Mouse (Mus musculus): Measurements from ENCODE around the gene Lce1a1. TPM values are rescaled to one million over a fixed set of nuclear protein-coding genes. Genes with fewer than 3 reads are reported as not detected.

The Lce1a1 gene
- total RNA-seq (2023) = not detected

GRCm38 (mm10) chr3:92648207-92648606 lies at the start of gene Lce1a1:
Gene Lce1a1 (minus strand): TSS chr3:92648307.

GRCm38 (mm10) chr3:92687110-92687509 lies 39.0 kb upstream of the Lce1a1 start, which contains the start of gene Lce1d:
Gene Lce1d (minus strand): TSS chr3:92687210.

GRCm38 (mm10) chr3:92678947-92679346 lies 30.8 kb upstream of the Lce1a1 start, which contains the start of gene Lce1c:
Gene Lce1c (plus strand): TSS chr3:92679247.

GRCm38 (mm10) chr3:92670215-92670614 lies 22.1 kb upstream of the Lce1a1 start, which contains the start of gene Lce1a2:
Gene Lce1a2 (minus strand): TSS chr3:92670315.

GRCm38 (mm10) chr3:92656826-92657225 lies 8.7 kb upstream of the Lce1a1 start, which contains the start of gene Lce1b:
Gene Lce1b (minus strand): TSS chr3:92656926.

GRCm38 (mm10) chr3:92621560-92621959 lies 26.5 kb downstream of the Lce1a1 start, which contains the start of gene Lce6a:
Gene Lce6a (minus strand): TSS chr3:92621660.

GRCm38 (mm10) chr3:92607392-92607791 lies 40.7 kb downstream of the Lce1a1 start, which contains the start of gene 2210017I01Rik:
Gene 2210017I01Rik (minus strand): TSS chr3:92607492.

Other genes with a start within 250 kb of the Lce1a1 start
- gene Sprr2i, start 240.3 kb downstream of the Lce1a1 start, total RNA-seq (2023) = not detected
- not detected for gene Sprr2j-ps, start 230.2 kb downstream of the Lce1a1 start, total RNA-seq (2023)
- gene Gm9774, start 218.9 kb downstream of the Lce1a1 start, total RNA-seq (2023) = 1 to 10 TPM in 1 of 2 experiments, under 1 TPM in 1; 0.53 to 1.4 TPM
- not detected for gene Sprr2k, start 215.7 kb downstream of the Lce1a1 start, total RNA-seq (2023)
- not detected for gene Sprr1b, start 209.5 kb downstream of the Lce1a1 start, total RNA-seq (2023)
- gene Sprr3, start 189.6 kb downstream of the Lce1a1 start, total RNA-seq (2023) = not detected
- not detected for gene Sprr1a, start 162.4 kb downstream of the Lce1a1 start, total RNA-seq (2023)
- gene Sprr4, start 147.8 kb downstream of the Lce1a1 start, total RNA-seq (2023) = not detected
- gene 2310046K23Rik, start 113.8 kb downstream of the Lce1a1 start, total RNA-seq (2023) = not detected
- not detected for gene Ivl, start 74.6 kb downstream of the Lce1a1 start, total RNA-seq (2023)
- not detected for gene Smcp, start 59.3 kb downstream of the Lce1a1 start, total RNA-seq (2023)
- gene 2210017I01Rik, start 40.8 kb downstream of the Lce1a1 start, total RNA-seq (2023) = not detected
- gene Lce6a, start 26.6 kb downstream of the Lce1a1 start, total RNA-seq (2023) = not detected
- not detected for gene Lce1b, start 8.6 kb upstream of the Lce1a1 start, total RNA-seq (2023)
- not detected for gene Lce1a2, start 22.0 kb upstream of the Lce1a1 start, total RNA-seq (2023)
- gene Lce1c, start 30.9 kb upstream of the Lce1a1 start, total RNA-seq (2023) = not detected
- gene Lce1d, start 38.9 kb upstream of the Lce1a1 start, total RNA-seq (2023) = not detected
- gene Lce1e, start 60.8 kb upstream of the Lce1a1 start, total RNA-seq (2023) = not detected
- not detected for gene Lce1f, start 72.0 kb upstream of the Lce1a1 start, total RNA-seq (2023)
- not detected for gene Gm38119, start 90.8 kb upstream of the Lce1a1 start, total RNA-seq (2023)
- gene Lce1g, start 104.0 kb upstream of the Lce1a1 start, total RNA-seq (2023) = not detected
- gene Lce1h, start 116.8 kb upstream of the Lce1a1 start, total RNA-seq (2023) = not detected
- not detected for gene Lce1i, start 130.6 kb upstream of the Lce1a1 start, total RNA-seq (2023)
- gene Lce1j, start 142.2 kb upstream of the Lce1a1 start, total RNA-seq (2023) = not detected
- not detected for gene Lce1k, start 159.6 kb upstream of the Lce1a1 start, total RNA-seq (2023)
- not detected for gene Kprp, start 178.9 kb upstream of the Lce1a1 start, total RNA-seq (2023)
- not detected for gene Lce1l, start 203.0 kb upstream of the Lce1a1 start, total RNA-seq (2023)
- gene 2310050C09Rik, start 221.9 kb upstream of the Lce1a1 start, total RNA-seq (2023) = not detected

Measured in neutrophil, adult 83 days (primary cell).